Mouse (Mus musculus): ENCODE results near the gene Srgap2. TPM values are rescaled to one million over a fixed set of nuclear protein-coding genes. Genes with fewer than 3 reads are reported as not detected.
A peak's percentile ranks its signal among the peaks of the same experiment; 100 is the strongest.

The Srgap2 gene
- polyA plus RNA-seq, 1 experiment from 2014 or later = 55.6 TPM

GRCm38 (mm10) chr1:131327167-131327566 is 200.0 kb downstream of the Srgap2 start:
- no peak for ATAC-seq (ENCODE audit: low read depth)
- no peak overlapping the region for H3K4me2 ChIP-seq (ENCODE audit: low read depth, low read length)
- 0 out of 2 replicates have a peak, but pooled peaks cover 5% of the 10 kb centered on the region for H3K36me3 ChIP-seq (ENCODE audit: control insufficient read depth, insufficient read depth, low read length)
- no peak overlapping the region for H3K9ac ChIP-seq (replicated peaks; ENCODE audit: low read depth, low read length)
- no peaks in the 10 kb centered on the region for H3K9me3 ChIP-seq (ENCODE audit: control insufficient read depth, low read length)
- H3K27me3 ChIP-seq (ENCODE audit: control insufficient read depth, insufficient read depth, low read length) = no peaks in the 10 kb centered on the region
- H3K4me1 ChIP-seq (ENCODE audit: control insufficient read depth, insufficient read depth, low read length) = no peaks in the 10 kb centered on the region
- 100% methylated on average over 1 of the region's 1 CpGs for whole genome bisulfite sequencing
- no peak overlapping the region for H3K27ac ChIP-seq (ENCODE audit: low read depth, low read length)
- no peak overlapping the region for H3K4me3 ChIP-seq (ENCODE audit: low read depth, low read length)

GRCm38 (mm10) chr1:131324816-131325463 is 202.2 kb downstream of the Srgap2 start:
- Histone ChIP-seq H3K4me2 (ENCODE audit: low read depth, low read length) (no peak overlapping the region), H3K9me3 (ENCODE audit: control insufficient read depth, low read length) (no peaks in the 10 kb centered on the region), H3K4me3 (ENCODE audit: low read depth, low read length) (no peak overlapping the region), H3K27me3 (ENCODE audit: control insufficient read depth, insufficient read depth, low read length) (no peaks in the 10 kb centered on the region), H3K27ac (ENCODE audit: low read depth, low read length) (no peak overlapping the region), H3K4me1 (ENCODE audit: control insufficient read depth, insufficient read depth, low read length) (no peaks in the 10 kb centered on the region), H3K9ac (replicated peaks; ENCODE audit: low read depth, low read length) (no peak overlapping the region), H3K36me3 (ENCODE audit: control insufficient read depth, insufficient read depth, low read length) (0 out of 2 replicates have a peak, but pooled peaks cover 5% of the 10 kb centered on the region)
- no peak for ATAC-seq (ENCODE audit: low read depth)
- WGBS = 94% methylated on average over 3 of the region's 3 CpGs

GRCm38 (mm10) chr1:131319598-131320330 is 207.4 kb downstream of the Srgap2 start:
- H3K4me2 ChIP-seq (ENCODE audit: low read depth, low read length) = no peak overlapping the region
- no peak overlapping the region for H3K4me3 ChIP-seq (ENCODE audit: low read depth, low read length)
- peaks cover 25% of the 10 kb centered on the region; the same call in 1 of the 2 replicates for H3K36me3 ChIP-seq (ENCODE audit: control insufficient read depth, insufficient read depth, low read length)
- H3K27me3 ChIP-seq (ENCODE audit: control insufficient read depth, insufficient read depth, low read length) = no peaks in the 10 kb centered on the region
- H3K9me3 ChIP-seq (ENCODE audit: control insufficient read depth, low read length) = no peaks in the 10 kb centered on the region
- no peak overlapping the region for H3K9ac ChIP-seq (replicated peaks; ENCODE audit: low read depth, low read length)
- no peaks in the 10 kb centered on the region for H3K4me1 ChIP-seq (ENCODE audit: control insufficient read depth, insufficient read depth, low read length)
- H3K27ac ChIP-seq (ENCODE audit: low read depth, low read length) = no peak overlapping the region
- 72% methylated on average over 3 of the region's 3 CpGs for WGBS
- peak; percentile 87 for ATAC-seq (ENCODE audit: low read depth)

- no peaks in the 10 kb centered on the region for H3K9me3 ChIP-seq (ENCODE audit: control insufficient read depth, low read length)
- no peak for ATAC-seq (ENCODE audit: low read depth)
- no peak overlapping the region for H3K27ac ChIP-seq (ENCODE audit: low read depth, low read length)
- no peaks in the 10 kb centered on the region for H3K4me1 ChIP-seq (ENCODE audit: control insufficient read depth, insufficient read depth, low read length)
- H3K9ac ChIP-seq (replicated peaks; ENCODE audit: low read depth, low read length) = no peak overlapping the region
- H3K27me3 ChIP-seq (ENCODE audit: control insufficient read depth, insufficient read depth, low read length) = no peaks in the 10 kb centered on the region
- 69% methylated on average over 2 of the region's 2 CpGs for WGBS
- no peak overlapping the region for H3K4me3 ChIP-seq (ENCODE audit: low read depth, low read length)
- peaks cover 23% of the 10 kb centered on the region; the same call in 1 of the 2 replicates for H3K36me3 ChIP-seq (ENCODE audit: control insufficient read depth, insufficient read depth, low read length)
- no peak overlapping the region for H3K4me2 ChIP-seq (ENCODE audit: low read depth, low read length)
Observed at GRCm38 (mm10) chr1:131318397-131318796, 208.8 kb downstream of the Srgap2 start.

- ATAC-seq (ENCODE audit: low read depth) = no peak
- Histone ChIP-seq H3K27me3 (ENCODE audit: control insufficient read depth, insufficient read depth, low read length) (no peaks in the 10 kb centered on the region), H3K36me3 (ENCODE audit: control insufficient read depth, insufficient read depth, low read length) (peaks cover 23% of the 10 kb centered on the region; the same call in 1 of the 2 replicates), H3K9me3 (ENCODE audit: control insufficient read depth, low read length) (no peaks in the 10 kb centered on the region), H3K9ac (replicated peaks; ENCODE audit: low read depth, low read length) (no peak overlapping the region), H3K4me2 (ENCODE audit: low read depth, low read length) (no peak overlapping the region), H3K4me1 (ENCODE audit: control insufficient read depth, insufficient read depth, low read length) (no peaks in the 10 kb centered on the region), H3K27ac (ENCODE audit: low read depth, low read length) (no peak overlapping the region), H3K4me3 (ENCODE audit: low read depth, low read length) (no peak overlapping the region)
- WGBS = 96% methylated on average over 5 of the region's 5 CpGs
Observed at GRCm38 (mm10) chr1:131317625-131318024, 209.5 kb downstream of the Srgap2 start.

GRCm38 (mm10) chr1:131311284-131311683 is 215.9 kb downstream of the Srgap2 start:
- Histone ChIP-seq H3K4me2 (ENCODE audit: low read depth, low read length) (no peak overlapping the region), H3K4me1 (ENCODE audit: control insufficient read depth, insufficient read depth, low read length) (no peaks in the 10 kb centered on the region), H3K27ac (ENCODE audit: low read depth, low read length) (no peak overlapping the region), H3K9me3 (ENCODE audit: control insufficient read depth, low read length) (no peaks in the 10 kb centered on the region), H3K9ac (replicated peaks; ENCODE audit: low read depth, low read length) (no peak overlapping the region), H3K4me3 (ENCODE audit: low read depth, low read length) (no peak overlapping the region), H3K27me3 (ENCODE audit: control insufficient read depth, insufficient read depth, low read length) (no peaks in the 10 kb centered on the region), H3K36me3 (ENCODE audit: control insufficient read depth, insufficient read depth, low read length) (peaks cover 17% of the 10 kb centered on the region; the same call in 1 of the 2 replicates)
- ATAC-seq (ENCODE audit: low read depth) = no peak
- WGBS = 91% methylated on average over 3 of the region's 3 CpGs

- Histone ChIP-seq H3K36me3 (ENCODE audit: control insufficient read depth, insufficient read depth, low read length) (peaks cover 13% of the 10 kb centered on the region; the same call in 1 of the 2 replicates), H3K9ac (replicated peaks; ENCODE audit: low read depth, low read length) (no peak overlapping the region), H3K4me3 (ENCODE audit: low read depth, low read length) (no peak overlapping the region), H3K4me1 (ENCODE audit: control insufficient read depth, insufficient read depth, low read length) (no peaks in the 10 kb centered on the region), H3K27ac (ENCODE audit: low read depth, low read length) (no peak overlapping the region), H3K4me2 (ENCODE audit: low read depth, low read length) (no peak overlapping the region), H3K9me3 (ENCODE audit: control insufficient read depth, low read length) (no peaks in the 10 kb centered on the region), H3K27me3 (ENCODE audit: control insufficient read depth, insufficient read depth, low read length) (no peaks in the 10 kb centered on the region)
- no peak for ATAC-seq (ENCODE audit: low read depth)
- WGBS = 91% methylated on average over 5 of the region's 5 CpGs
Observed at GRCm38 (mm10) chr1:131310237-131310818, 216.8 kb downstream of the Srgap2 start.

GRCm38 (mm10) chr1:131300750-131301149 is 226.4 kb downstream of the Srgap2 start:
- ATAC-seq (ENCODE audit: low read depth) = no peak
- Histone ChIP-seq H3K9ac (replicated peaks; ENCODE audit: low read depth, low read length) (no peak overlapping the region), H3K27me3 (ENCODE audit: control insufficient read depth, insufficient read depth, low read length) (no peaks in the 10 kb centered on the region), H3K4me2 (ENCODE audit: low read depth, low read length) (no peak overlapping the region), H3K9me3 (ENCODE audit: control insufficient read depth, low read length) (no peaks in the 10 kb centered on the region), H3K4me1 (ENCODE audit: control insufficient read depth, insufficient read depth, low read length) (0 out of 2 replicates have a peak, but pooled peaks cover 5% of the 10 kb centered on the region), H3K36me3 (ENCODE audit: control insufficient read depth, insufficient read depth, low read length) (peaks cover 16% of the 10 kb centered on the region), H3K27ac (ENCODE audit: low read depth, low read length) (no peak overlapping the region), H3K4me3 (ENCODE audit: low read depth, low read length) (no peak overlapping the region)
- 93% methylated on average over 2 of the region's 2 CpGs for WGBS

- Histone ChIP-seq H3K4me2 (ENCODE audit: low read depth, low read length) (no peak overlapping the region), H3K27ac (ENCODE audit: low read depth, low read length) (no peak overlapping the region; the same call in 1 of the 2 replicates), H3K4me3 (ENCODE audit: low read depth, low read length) (no peak overlapping the region), H3K9ac (replicated peaks; ENCODE audit: low read depth, low read length) (no peak overlapping the region), H3K9me3 (ENCODE audit: control insufficient read depth, low read length) (no peaks in the 10 kb centered on the region), H3K27me3 (ENCODE audit: control insufficient read depth, insufficient read depth, low read length) (no peaks in the 10 kb centered on the region), H3K36me3 (ENCODE audit: control insufficient read depth, insufficient read depth, low read length) (peaks cover 21% of the 10 kb centered on the region), H3K4me1 (ENCODE audit: control insufficient read depth, insufficient read depth, low read length) (0 out of 2 replicates have a peak, but pooled peaks cover 5% of the 10 kb centered on the region)
- WGBS = 41% methylated on average over 6 of the region's 6 CpGs
- no peak for ATAC-seq (ENCODE audit: low read depth)
Observed at GRCm38 (mm10) chr1:131299788-131300187, 227.4 kb downstream of the Srgap2 start.

Data from neural tube, embryonic 14.5 days (tissue).